Mouse (Mus musculus) frontal cortex, postnatal 10 days (tissue): Measurements from ENCODE around the gene Inpp4b.

Experiments used
- DNase-seq, 2 experiments: peaks; one replicate each; pipeline ENCODE4 v3.0.0; 2022; ENCODE audit warnings: low spot score in 2 of 2, mixed read lengths in 1 of 2

Gene Inpp4b

GRCm38 (mm10) chr8:81342236-81342998 is at the start of gene Inpp4b:
Gene Inpp4b, plus strand, starts transcription at chr8:81342556.
- peak; percentile 66 to 73 for DNase-seq

DNA sequence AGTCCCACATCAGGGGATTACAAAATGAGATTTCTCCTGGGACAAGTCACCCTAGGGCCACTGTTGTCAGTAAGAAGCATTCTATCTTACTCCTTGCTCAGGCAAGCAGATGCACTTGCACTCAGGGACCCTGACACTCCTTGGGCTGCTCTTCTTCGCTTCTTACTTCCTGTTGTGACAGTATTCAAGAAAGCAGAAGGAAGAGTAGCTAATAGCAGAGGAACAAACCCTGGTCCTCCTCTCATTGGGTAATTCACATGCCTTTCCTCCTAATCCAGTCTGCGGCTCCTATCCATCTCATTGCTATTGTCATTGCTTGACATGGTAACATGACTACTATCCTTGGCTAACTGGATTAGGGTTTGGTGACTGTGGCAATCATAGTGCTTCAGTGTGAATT is 7.1 kb upstream of the Inpp4b start:
- DNase-seq: no peak

GRCm38 (mm10) chr8:81341191-81341590 is 1.2 kb upstream of the Inpp4b start:
- DNase-seq: no peak

GRCm38 (mm10) chr8:81341591-81342235 is 643 bp upstream of the Inpp4b start:
- peak; percentile 54 to 65 for DNase-seq

- no peak for DNase-seq
These were observed 595 bp downstream of the Inpp4b start for GRCm38 (mm10) chr8:81342999-81343302.

- DNase-seq: no peak
These were observed 2.9 kb downstream of the Inpp4b start for GRCm38 (mm10) chr8:81345170-81345697.

GRCm38 (mm10) chr8:81349452-81349851 is 7.1 kb downstream of the Inpp4b start:
- DNase-seq: peak in 1 of 2 experiments; percentile 24

GRCm38 (mm10) chr8:81353460-81353859 is 11.1 kb downstream of the Inpp4b start:
- no peak for DNase-seq

- no peak for DNase-seq
These were observed 15.8 kb downstream of the Inpp4b start for GRCm38 (mm10) chr8:81358108-81358507.

DNA sequence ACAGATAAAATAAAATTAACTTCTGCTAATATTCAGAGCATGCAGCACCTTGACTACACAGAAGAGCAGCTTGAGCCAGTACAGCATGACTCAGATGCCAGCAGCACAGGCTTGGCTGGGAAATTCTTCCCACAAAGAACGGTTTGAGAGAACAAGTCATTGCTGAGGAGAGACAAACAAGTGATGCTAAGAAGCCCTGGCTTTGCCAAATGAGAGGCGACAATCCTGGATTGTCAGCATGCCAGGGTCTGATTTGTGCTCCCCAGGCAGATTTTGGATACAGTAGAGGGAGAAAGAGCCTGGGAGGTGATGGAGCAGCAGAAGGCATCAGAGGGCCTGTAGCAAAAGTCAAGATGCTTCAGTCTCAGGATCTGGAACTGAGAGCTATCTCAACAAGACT is 18.2 kb downstream of the Inpp4b start:
- DNase-seq: peak; percentile 11 to 15

DNA sequence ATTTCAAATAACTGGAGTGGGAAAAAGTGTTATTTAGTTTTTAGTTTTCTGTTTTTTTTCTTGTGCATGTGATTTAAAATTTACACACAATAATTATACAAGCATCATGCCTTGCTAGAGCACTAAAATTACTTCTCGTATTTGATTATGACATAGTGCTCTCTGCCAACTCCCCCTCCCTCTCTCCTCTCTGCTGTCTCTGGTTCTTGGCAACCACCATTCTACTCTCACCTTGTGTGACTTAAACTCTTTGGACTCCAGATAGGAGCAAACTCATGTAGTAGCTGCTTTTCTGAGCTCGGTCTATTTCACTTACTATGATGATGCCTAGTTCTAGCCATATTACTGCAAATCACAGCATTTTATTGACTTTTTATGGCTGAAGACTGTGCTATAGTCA is 18.8 kb downstream of the Inpp4b start:
- DNase-seq: no peak

DNA sequence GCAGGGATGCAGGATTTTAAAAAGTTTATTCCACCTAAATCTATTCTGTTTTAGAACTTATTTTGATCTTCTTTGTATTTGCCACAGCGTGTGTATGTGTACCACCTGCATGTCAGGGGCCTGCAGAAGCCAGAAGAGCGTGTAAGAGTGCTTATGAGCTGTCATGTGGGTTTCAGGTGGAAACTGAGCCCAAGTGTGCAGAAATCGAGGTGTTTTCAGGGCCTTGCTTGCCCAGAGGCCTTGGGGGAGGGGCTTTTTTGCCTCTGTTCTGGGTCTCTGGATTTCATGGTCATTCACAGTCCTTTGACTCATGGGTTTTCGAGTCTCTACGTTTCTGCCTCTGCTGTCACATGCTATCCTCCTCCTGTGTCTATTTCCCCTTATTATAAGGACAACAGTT is 28.3 kb downstream of the Inpp4b start:
- DNase-seq: no peak

DNA sequence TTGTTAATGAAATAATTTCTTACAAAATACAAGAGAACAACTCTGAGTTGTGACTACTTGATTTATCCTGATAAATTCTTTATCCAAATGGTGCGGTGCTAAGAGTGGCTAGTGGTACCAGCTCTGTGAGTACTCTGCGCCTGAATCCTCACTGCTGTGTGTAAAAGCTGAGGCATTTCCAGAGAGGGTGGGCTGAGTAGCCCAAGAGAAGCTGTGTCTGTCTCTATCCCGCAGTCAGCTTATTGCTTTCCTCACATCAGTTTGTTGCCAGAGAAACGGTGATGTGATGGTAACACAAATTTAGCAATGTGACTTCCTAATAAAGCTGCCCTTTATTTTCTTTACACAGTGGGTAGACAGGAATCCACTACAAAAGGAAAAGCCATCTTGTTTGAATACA is 29.5 kb downstream of the Inpp4b start:
- no peak for DNase-seq

DNA sequence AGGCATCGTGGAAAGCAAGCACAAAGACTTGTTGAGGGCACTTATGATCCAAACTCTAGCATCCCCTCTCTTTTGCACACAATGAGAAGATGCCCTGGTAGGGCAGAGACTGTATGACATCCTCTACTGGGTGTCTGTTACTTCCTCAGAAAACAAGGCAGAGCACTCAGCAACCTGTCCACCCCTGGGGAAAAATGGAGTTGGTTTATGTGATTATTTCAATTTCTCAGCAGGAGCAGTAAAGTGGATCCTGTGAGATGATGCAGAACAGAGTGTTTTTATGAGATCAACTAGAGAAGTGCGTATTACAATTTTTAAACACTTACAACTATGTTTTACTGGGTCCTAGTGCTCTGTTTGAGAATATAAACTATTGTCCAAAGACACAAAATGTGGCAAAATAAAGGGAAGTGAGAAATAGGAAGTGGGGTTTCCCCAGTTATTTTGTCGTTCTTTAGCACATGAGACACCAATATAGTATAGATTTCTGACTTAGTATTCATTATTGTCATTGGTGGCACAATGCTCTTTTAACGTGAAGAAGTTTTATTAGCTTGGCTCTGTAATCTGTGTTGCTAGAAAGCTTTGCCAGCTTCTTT is 32.6 kb downstream of the Inpp4b start:
- DNase-seq: no peak

GRCm38 (mm10) chr8:81388953-81389352 is 46.6 kb downstream of the Inpp4b start:
- DNase-seq: peak; percentile 11 to 34

DNA sequence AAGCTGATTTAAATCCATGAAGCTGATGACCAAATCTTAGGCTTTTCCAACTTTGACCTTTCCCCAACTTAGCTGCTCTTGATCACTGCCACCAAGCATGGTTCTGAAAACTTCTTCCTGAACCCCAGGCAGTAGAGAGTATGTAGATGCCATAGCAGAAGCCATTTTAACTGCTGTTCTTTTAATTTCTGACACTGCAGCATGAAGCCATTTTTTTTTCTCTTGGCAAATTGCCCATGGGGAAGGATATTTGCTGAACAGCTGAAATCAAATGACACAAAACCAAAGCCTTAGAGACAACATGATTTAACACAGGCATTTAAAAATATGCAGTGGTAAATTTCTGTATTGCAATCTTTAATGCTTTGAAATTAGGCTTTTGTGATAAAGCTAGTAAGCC is 56.7 kb downstream of the Inpp4b start:
- no peak for DNase-seq

DNA sequence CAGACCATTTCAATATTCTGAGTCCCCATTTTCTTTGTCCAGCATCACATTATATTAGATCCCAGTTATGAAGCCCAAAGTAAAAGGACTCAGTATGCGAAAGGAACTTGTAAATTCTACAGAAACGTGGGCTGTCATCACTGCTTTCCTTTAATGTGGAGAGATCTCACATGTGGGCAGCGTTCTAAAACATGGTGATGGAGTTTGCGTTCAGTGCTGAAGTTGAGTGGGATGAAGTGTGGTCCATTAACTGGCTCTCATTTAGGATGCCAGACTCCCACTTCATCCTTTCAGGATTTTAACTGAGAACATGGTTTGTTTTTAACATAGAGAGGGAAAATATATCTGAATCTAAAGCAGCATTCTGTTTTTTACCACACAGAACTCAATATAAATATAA is 57.1 kb downstream of the Inpp4b start:
- peak in 1 of 2 experiments; percentile 9 for DNase-seq

GRCm38 (mm10) chr8:81412707-81413106 is 70.4 kb downstream of the Inpp4b start:
- no peak for DNase-seq

GRCm38 (mm10) chr8:81443957-81444356 is 101.6 kb downstream of the Inpp4b start:
- DNase-seq: no peak

DNA sequence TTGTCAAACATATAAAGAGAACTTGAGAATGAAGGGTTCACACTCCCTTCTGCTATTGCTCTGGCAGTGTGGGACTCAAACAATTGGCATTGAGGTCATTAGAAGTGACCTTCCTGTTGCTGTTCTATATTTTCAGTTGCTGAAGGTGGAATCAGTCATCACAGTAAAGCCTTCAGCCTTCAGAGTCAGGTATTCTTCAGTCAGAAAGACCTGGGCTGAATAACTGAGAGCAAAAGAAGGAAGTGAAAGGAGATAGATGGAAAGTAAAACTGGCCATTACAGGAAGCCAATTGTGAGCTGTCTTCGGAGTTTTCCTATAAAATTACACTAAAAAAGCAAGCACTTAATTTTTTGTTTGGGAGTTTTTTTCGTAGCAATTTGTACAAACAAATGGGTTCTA is 107.4 kb downstream of the Inpp4b start:
- DNase-seq: no peak

DNA sequence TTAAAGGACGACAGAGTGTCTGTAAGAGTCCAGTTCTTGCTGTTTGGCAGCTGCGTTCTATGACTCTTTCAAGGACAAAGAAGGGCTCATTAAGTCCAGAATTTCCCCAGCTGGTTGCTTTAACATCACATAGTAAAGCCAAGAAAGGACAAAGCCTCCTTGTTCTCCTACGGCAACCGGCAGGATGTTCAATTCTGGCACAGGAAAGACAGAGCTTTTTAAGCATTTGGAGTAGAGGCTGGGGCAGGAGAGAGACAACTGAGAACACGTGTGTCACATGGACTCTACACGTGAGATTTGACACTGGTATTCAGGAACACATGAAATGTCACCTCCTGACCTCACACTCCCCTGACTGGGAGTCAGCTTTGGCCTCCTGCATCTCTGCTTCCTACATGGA is 109.7 kb downstream of the Inpp4b start:
- peak in 1 of 2 experiments; percentile 7 for DNase-seq

GRCm38 (mm10) chr8:81454830-81455229 is 112.5 kb downstream of the Inpp4b start:
- DNase-seq: no peak

GRCm38 (mm10) chr8:81463762-81464161 is 121.4 kb downstream of the Inpp4b start:
- DNase-seq: no peak
